Mouse (Mus musculus) neural tube, embryonic 11.5 days (tissue): ENCODE measurements at regions not wholly inside any gene's neighbourhood (a gene's known extent, or its start where the extent isn't known, plus 50 kb on each side); places are given as distances from the start of the nearest gene placed in this dataset.

ENCODE experiments used
- ATAC-seq: fragments of 200-750 bp; cut with Nextera tagmentation; 2 replicates; pipeline ENCODE4 v1.8.0; 2017; ENCODE audit warnings: moderate number of reproducible peaks, mild to moderate bottlenecking, moderate TSS enrichment, moderate library complexity; ENCODE audit not compliant: insufficient read depth, low FRiP score, low TSS enrichment
- DNase-seq: peaks from one replicate; pipeline ENCODE4 v3.0.0-alpha.2; 2015; ENCODE audit warnings: low spot score
- H3K27ac ChIP-seq: fragments of 300-500 bp; sonication (generic); 2 replicates; pipeline ENCODE4 v1.5.1; 2014; ENCODE audit warnings: low read depth, mild to moderate bottlenecking, low read length
- H3K27me3 ChIP-seq: fragments of 300-500 bp; sonication (generic); 2 replicates; pipeline ENCODE4 v1.6.1; 2014; ENCODE audit warnings: mild to moderate bottlenecking, low read length, mixed read lengths; ENCODE audit not compliant: control insufficient read depth, insufficient read depth
- H3K36me3 ChIP-seq: fragments of 300-500 bp; sonication (generic); 2 replicates; pipeline ENCODE4 v1.6.1; 2014; ENCODE audit warnings: mild to moderate bottlenecking, low read length, moderate library complexity, mixed read lengths; ENCODE audit not compliant: control insufficient read depth, insufficient read depth
- H3K4me1 ChIP-seq: fragments of 300-500 bp; sonication (generic); 2 replicates; pipeline ENCODE4 v1.6.1; 2014; ENCODE audit warnings: low read length, mixed read lengths; ENCODE audit not compliant: control insufficient read depth, insufficient read depth
- H3K4me2 ChIP-seq: fragments of 300-500 bp; sonication (generic); 2 replicates; pipeline ENCODE4 v1.6.1; 2014; ENCODE audit warnings: low read depth, mild to moderate bottlenecking, moderate library complexity
- H3K4me3 ChIP-seq: fragments of 300-500 bp; sonication (generic); 2 replicates; pipeline ENCODE4 v1.5.1; 2014; ENCODE audit warnings: low read depth, low read length
- H3K9ac ChIP-seq: fragments of 300-500 bp; sonication (generic); 2 replicates; pipeline ENCODE4 v1.6.1; 2014; ENCODE audit warnings: mild to moderate bottlenecking, low read length
- H3K9me3 ChIP-seq: fragments of 300-500 bp; sonication (generic); 2 replicates; pipeline ENCODE4 v1.6.1; 2016; ENCODE audit warnings: low read length; ENCODE audit not compliant: control insufficient read depth
- WGBS: fragments of 180-500 bp; shearing (Covaris S2); extraction: QIAGEN DNeasy Blood & Tissue Kit; methylation state at CpG from one replicate; pipeline ENCODE4 v1.1.7; 2014; 5-methylcytosine and 5-hydroxymethylcytosine counted together

- Histone ChIP-seq H3K27ac (no peak overlapping the region), H3K27me3 (no peaks in the 10 kb centered on the region), H3K9me3 (no peaks in the 10 kb centered on the region), H3K36me3 (no peaks in the 10 kb centered on the region), H3K9ac (no peak overlapping the region), H3K4me1 (no peaks in the 10 kb centered on the region), H3K4me3 (no peak overlapping the region), H3K4me2 (no peak overlapping the region)
- WGBS: 83% methylated on average over 2 of the region's 2 CpGs
- no peak for ATAC-seq
- no peak for DNase-seq
Observed at GRCm38 (mm10) chr9:12380029-12380428, 865.6 kb downstream of the Jrkl start.

- no peak for ATAC-seq
Observed at GRCm38 (mm10) chr9:12344296-12344695, 901.3 kb downstream of the Jrkl start.

GRCm38 (mm10) chr9:12341453-12341852 is 904.2 kb downstream of the Jrkl start:
- H3K36me3 ChIP-seq: no peaks in the 10 kb centered on the region
- H3K9me3 ChIP-seq: no peaks in the 10 kb centered on the region
- H3K9ac ChIP-seq: no peak overlapping the region
- H3K4me1 ChIP-seq: no peaks in the 10 kb centered on the region
- no peak overlapping the region for H3K4me2 ChIP-seq
- H3K27me3 ChIP-seq: no peaks in the 10 kb centered on the region
- no peak overlapping the region for H3K4me3 ChIP-seq
- no peak overlapping the region for H3K27ac ChIP-seq
- 0 out of 2 replicates have a peak, but pooled peaks have one; percentile 43 for ATAC-seq
- no peak for DNase-seq
- WGBS: 85% methylated on average over 4 of the region's 4 CpGs

More at GRCm38 (mm10) chr9:12344296-12344695, 901.3 kb downstream of the Jrkl start:
- DNase-seq: no peak
- H3K27me3 ChIP-seq: no peaks in the 10 kb centered on the region
- no peak overlapping the region for H3K4me2 ChIP-seq
- no peaks in the 10 kb centered on the region for H3K4me1 ChIP-seq
- 57% methylated on average over 2 of the region's 2 CpGs for WGBS
- H3K9me3 ChIP-seq: no peaks in the 10 kb centered on the region
- H3K9ac ChIP-seq: no peak overlapping the region
- no peak overlapping the region for H3K27ac ChIP-seq
- H3K36me3 ChIP-seq: no peaks in the 10 kb centered on the region
- no peak overlapping the region for H3K4me3 ChIP-seq

GRCm38 (mm10) chr9:12313517-12314075 is 932.0 kb downstream of the Jrkl start:
- 79% methylated on average over 4 of the region's 4 CpGs for WGBS
- H3K4me2 ChIP-seq: no peak overlapping the region
- H3K9me3 ChIP-seq: no peaks in the 10 kb centered on the region
- ATAC-seq: 0 out of 2 replicates have a peak, but pooled peaks have one; percentile 41
- H3K4me3 ChIP-seq: no peak overlapping the region
- H3K27me3 ChIP-seq: no peaks in the 10 kb centered on the region
- H3K36me3 ChIP-seq: no peaks in the 10 kb centered on the region
- no peak overlapping the region for H3K27ac ChIP-seq
- no peak for DNase-seq
- no peak overlapping the region for H3K9ac ChIP-seq
- no peaks in the 10 kb centered on the region for H3K4me1 ChIP-seq

GRCm38 (mm10) chr9:12313027-12313426 is 932.6 kb downstream of the Jrkl start:
- DNase-seq (no peak), ATAC-seq (no peak)
- Histone ChIP-seq H3K9ac (no peak overlapping the region), H3K4me1 (no peaks in the 10 kb centered on the region), H3K27ac (no peak overlapping the region), H3K27me3 (no peaks in the 10 kb centered on the region), H3K4me3 (no peak overlapping the region), H3K9me3 (no peaks in the 10 kb centered on the region), H3K4me2 (no peak overlapping the region), H3K36me3 (no peaks in the 10 kb centered on the region)
- 77% methylated on average over 1 of the region's 1 CpGs for WGBS
